Mouse (Mus musculus) midbrain, embryonic 16.5 days (tissue): ENCODE data around the gene Fgf9. TPM values are rescaled to one million over a fixed set of nuclear protein-coding genes. Genes with fewer than 3 reads are reported as not detected.

Source experiments
- ATAC-seq: fragments of 200-750 bp; cut with Nextera tagmentation; 2 replicates; pipeline ENCODE4 v1.8.0; 2017; ENCODE audit warnings: moderate TSS enrichment
- H3K27ac ChIP-seq: fragments of 300-500 bp; sonication (generic); 2 replicates; pipeline ENCODE4 v1.5.1; 2014; ENCODE audit warnings: mild to moderate bottlenecking, low read length, mixed read lengths
- H3K27me3 ChIP-seq: fragments of 300-500 bp; sonication (generic); 2 replicates; pipeline ENCODE4 v1.6.1; 2014; ENCODE audit warnings: low read depth, low read length, mixed read lengths; ENCODE audit not compliant: control insufficient read depth, insufficient read depth
- H3K36me3 ChIP-seq: fragments of 300-500 bp; sonication (generic); 2 replicates; pipeline ENCODE4 v1.6.1; 2014; ENCODE audit warnings: mild to moderate bottlenecking, low read length, moderate library complexity, mixed read lengths; ENCODE audit not compliant: control insufficient read depth, insufficient read depth
- H3K4me1 ChIP-seq: fragments of 300-500 bp; sonication (generic); 2 replicates; pipeline ENCODE4 v1.6.1; 2014; ENCODE audit warnings: mild to moderate bottlenecking, low read length, mixed read lengths; ENCODE audit not compliant: control insufficient read depth, insufficient read depth
- H3K4me2 ChIP-seq: fragments of 300-500 bp; sonication (generic); 2 replicates; pipeline ENCODE4 v1.6.1; 2014; ENCODE audit warnings: mild to moderate bottlenecking, low read length, mixed read lengths
- H3K4me3 ChIP-seq: fragments of 300-500 bp; sonication (generic); 2 replicates; pipeline ENCODE4 v1.5.1; 2014; ENCODE audit warnings: low read depth, mild to moderate bottlenecking, low read length, moderate library complexity, mixed read lengths
- H3K9ac ChIP-seq: fragments of 300-500 bp; sonication (generic); 2 replicates; pipeline ENCODE4 v1.6.1; 2014; ENCODE audit warnings: low read depth, low read length, mixed read lengths
- H3K9me3 ChIP-seq: fragments of 300-500 bp; sonication (generic); replicated peaks from 2 replicates; pipeline ENCODE4 v1.6.1; 2014; ENCODE audit warnings: mild to moderate bottlenecking, low read length, mixed read lengths; ENCODE audit not compliant: control insufficient read depth, poor library complexity, severe bottlenecking
- WGBS: fragments of 180-500 bp; shearing (Covaris S2); extraction: QIAGEN DNeasy Blood & Tissue Kit; methylation state at CpG from one replicate; pipeline ENCODE4 v1.1.7; 2014; 5-methylcytosine and 5-hydroxymethylcytosine counted together
- polyA plus RNA-seq: library from polyadenylated mRNA; unstranded; fragments of >200 nt; fragmentation: Nextera tagmentation; extraction: Ambion mirVana; gene quantifications from 2 replicates; pipeline ENCODE4 v1.2.1, GENCODE M21; 2015

Gene Fgf9
- polyA plus RNA-seq, 1 experiment from 2014 or later = 26.1 TPM

GRCm38 (mm10) chr14:58109601-58110000, 39.3 kb downstream of the Fgf9 start:
- Histone ChIP-seq H3K4me3 (no peak overlapping the region), H3K27me3 (no peaks in the 10 kb centered on the region), H3K27ac (no peak overlapping the region), H3K4me2 (no peak overlapping the region), H3K9ac (no peak overlapping the region), H3K36me3 (peaks cover 4% of the 10 kb centered on the region; the same call in 1 of the 2 replicates), H3K4me1 (no peaks in the 10 kb centered on the region), H3K9me3 (no peaks in the 10 kb centered on the region)
- 90% methylated on average over 9 of the region's 9 CpGs for WGBS
- no peak for ATAC-seq

GRCm38 (mm10) chr14:58111562-58111961, 41.2 kb downstream of the Fgf9 start:
- H3K27ac ChIP-seq = no peak overlapping the region
- H3K27me3 ChIP-seq = no peaks in the 10 kb centered on the region
- no peak overlapping the region for H3K4me2 ChIP-seq
- ATAC-seq = no peak
- no peaks in the 10 kb centered on the region for H3K4me1 ChIP-seq
- WGBS = 85% methylated on average over 10 of the region's 10 CpGs
- no peak overlapping the region for H3K9ac ChIP-seq
- no peaks in the 10 kb centered on the region for H3K9me3 ChIP-seq
- H3K4me3 ChIP-seq = no peak overlapping the region
- H3K36me3 ChIP-seq = peaks cover 4% of the 10 kb centered on the region; the same call in 1 of the 2 replicates

GRCm38 (mm10) chr14:58112341-58112740, 42.0 kb downstream of the Fgf9 start:
- H3K9me3 ChIP-seq = no peaks in the 10 kb centered on the region
- no peak overlapping the region for H3K4me3 ChIP-seq
- H3K36me3 ChIP-seq = peaks cover 4% of the 10 kb centered on the region; the same call in 1 of the 2 replicates
- H3K4me1 ChIP-seq = no peaks in the 10 kb centered on the region
- 54% methylated on average over 3 of the region's 3 CpGs for WGBS
- no peak overlapping the region for H3K27ac ChIP-seq
- ATAC-seq = peak; percentile 25; the same call in 1 of the 2 replicates
- H3K9ac ChIP-seq = no peak overlapping the region
- no peaks in the 10 kb centered on the region for H3K27me3 ChIP-seq
- H3K4me2 ChIP-seq = no peak overlapping the region

- no peaks in the 10 kb centered on the region for H3K4me1 ChIP-seq
- no peak overlapping the region for H3K9ac ChIP-seq
- no peak overlapping the region for H3K4me2 ChIP-seq
- 45% methylated on average over 6 of the region's 6 CpGs for WGBS
- peaks cover 4% of the 10 kb centered on the region; the same call in 1 of the 2 replicates for H3K36me3 ChIP-seq
- ATAC-seq = peak; percentile 54; the same call in 1 of the 2 replicates
- no peaks in the 10 kb centered on the region for H3K27me3 ChIP-seq
- no peaks in the 10 kb centered on the region for H3K9me3 ChIP-seq
- no peak overlapping the region for H3K27ac ChIP-seq
- no peak overlapping the region for H3K4me3 ChIP-seq
Measured at GRCm38 (mm10) chr14:58113180-58113579, 42.8 kb downstream of the Fgf9 start.

DNA sequence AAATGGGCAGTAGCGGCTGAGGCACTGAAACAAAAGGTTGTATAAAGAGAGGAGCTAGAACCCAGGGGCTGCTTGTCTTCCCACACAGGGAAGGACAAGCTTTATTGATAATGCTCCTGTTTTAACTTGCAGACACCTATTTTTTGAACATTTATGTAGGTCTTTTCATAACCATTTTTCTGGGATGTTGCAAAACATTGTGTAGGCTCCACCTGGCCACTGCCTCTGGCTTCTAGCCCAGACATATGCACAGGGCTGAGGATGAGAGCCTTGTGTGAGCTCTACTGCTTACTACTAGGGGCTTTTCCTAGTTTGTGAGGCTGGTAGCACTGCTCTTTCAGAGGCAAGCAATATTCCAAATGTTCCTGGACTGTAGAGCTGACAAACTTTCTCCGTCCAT, 43.8 kb downstream of the Fgf9 start:
- no peak for ATAC-seq

DNA sequence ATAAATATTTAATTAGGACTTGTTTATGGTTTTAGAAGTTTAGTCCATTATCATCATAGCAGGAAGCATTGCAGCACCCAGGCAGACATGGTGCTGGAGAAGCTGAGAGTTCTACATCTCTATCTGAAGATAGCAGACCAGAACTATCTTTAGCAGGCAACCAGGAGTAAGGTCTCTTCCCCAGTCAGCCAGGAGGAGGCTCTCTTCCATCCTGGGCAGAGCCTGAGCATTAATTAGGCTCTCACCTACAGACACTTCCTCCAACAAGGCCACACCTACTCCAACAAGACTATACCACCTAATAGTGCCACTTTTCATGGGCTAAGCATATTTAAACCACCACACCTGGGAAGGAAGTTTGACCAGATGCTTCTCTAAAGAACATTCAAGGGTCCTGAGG, 54.3 kb downstream of the Fgf9 start:
- Histone ChIP-seq H3K4me2 (no peak overlapping the region), H3K4me1 (no peaks in the 10 kb centered on the region), H3K27me3 (no peaks in the 10 kb centered on the region)

More for the DNA sequence above, 43.8 kb downstream of the Fgf9 start:
- H3K36me3 ChIP-seq = peaks cover 4% of the 10 kb centered on the region; the same call in 1 of the 2 replicates
- 87% methylated on average over 2 of the region's 2 CpGs for WGBS
- no peak overlapping the region for H3K4me3 ChIP-seq
- H3K9ac ChIP-seq = no peak overlapping the region
- H3K27ac ChIP-seq = no peak overlapping the region
- H3K9me3 ChIP-seq = no peaks in the 10 kb centered on the region
- no peaks in the 10 kb centered on the region for H3K4me1 ChIP-seq
- no peak overlapping the region for H3K4me2 ChIP-seq
- H3K27me3 ChIP-seq = no peaks in the 10 kb centered on the region

GRCm38 (mm10) chr14:58126508-58126907, 56.2 kb downstream of the Fgf9 start:
- no peaks in the 10 kb centered on the region for H3K36me3 ChIP-seq
- H3K4me2 ChIP-seq = no peak overlapping the region
- no peaks in the 10 kb centered on the region for H3K9me3 ChIP-seq
- no peak for ATAC-seq
- no peak overlapping the region for H3K27ac ChIP-seq
- no peak overlapping the region for H3K9ac ChIP-seq
- WGBS = 89% methylated on average over 10 of the region's 10 CpGs
- no peaks in the 10 kb centered on the region for H3K4me1 ChIP-seq
- H3K4me3 ChIP-seq = no peak overlapping the region
- H3K27me3 ChIP-seq = no peaks in the 10 kb centered on the region

More for the DNA sequence above, 54.3 kb downstream of the Fgf9 start:
- Histone ChIP-seq H3K4me3 (no peak overlapping the region), H3K9me3 (no peaks in the 10 kb centered on the region), H3K36me3 (no peaks in the 10 kb centered on the region), H3K27ac (no peak overlapping the region), H3K9ac (no peak overlapping the region)
- ATAC-seq = no peak

DNA sequence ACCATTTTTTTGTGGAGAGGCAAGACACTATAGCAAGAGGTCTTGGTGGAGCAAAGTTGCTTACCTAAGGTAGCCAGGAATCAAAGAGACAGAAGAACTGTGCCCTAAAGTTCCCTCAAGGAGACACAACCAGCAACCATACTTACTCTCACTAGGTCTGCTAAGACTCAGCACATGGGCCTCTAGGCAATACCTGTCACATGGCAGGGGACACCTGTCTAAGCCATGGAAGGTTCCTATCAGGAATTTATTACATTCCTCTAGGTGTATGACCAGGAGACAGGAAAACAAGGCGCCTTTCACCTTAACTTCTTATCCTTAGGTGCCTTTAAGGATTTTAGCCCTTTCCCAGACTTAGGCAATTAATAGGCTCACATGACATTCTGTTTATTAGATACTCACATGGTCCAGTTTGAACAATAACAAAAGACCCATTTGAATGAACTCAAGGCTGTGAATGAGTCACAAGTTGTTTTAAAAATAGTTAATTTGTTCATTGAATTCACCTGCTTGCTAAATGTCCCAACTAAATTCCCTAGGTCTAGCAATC, 69.2 kb downstream of the Fgf9 start:
- H3K27ac ChIP-seq = no peak overlapping the region
- no peaks in the 10 kb centered on the region for H3K4me1 ChIP-seq
- no peak overlapping the region for H3K4me2 ChIP-seq
- no peaks in the 10 kb centered on the region for H3K36me3 ChIP-seq
- H3K4me3 ChIP-seq = no peak overlapping the region
- no peak overlapping the region for H3K9ac ChIP-seq
- H3K9me3 ChIP-seq = no peaks in the 10 kb centered on the region
- no peaks in the 10 kb centered on the region for H3K27me3 ChIP-seq
- ATAC-seq = no peak
- 92% methylated on average over 1 of the region's 1 CpGs for WGBS

GRCm38 (mm10) chr14:58149637-58150470, 79.5 kb downstream of the Fgf9 start:
- no peaks in the 10 kb centered on the region for H3K36me3 ChIP-seq
- H3K27ac ChIP-seq = no peak overlapping the region
- H3K9ac ChIP-seq = no peak overlapping the region
- H3K4me2 ChIP-seq = peak overlapping the region; percentile 48
- H3K4me3 ChIP-seq = peak overlapping the region; percentile 13; the same call in 1 of the 2 replicates
- H3K4me1 ChIP-seq = no peaks in the 10 kb centered on the region
- 53% methylated on average over 23 of the region's 23 CpGs for WGBS
- no peaks in the 10 kb centered on the region for H3K27me3 ChIP-seq
- ATAC-seq = peak; percentile 36; the same call in 1 of the 2 replicates
- H3K9me3 ChIP-seq = no peaks in the 10 kb centered on the region
